Mouse (Mus musculus): ENCODE data around the gene Scn8a. TPM values are rescaled to one million over a fixed set of nuclear protein-coding genes. Genes with fewer than 3 reads are reported as not detected.

The Scn8a gene
- polyA plus RNA-seq, 1 experiment from 2014 or later, result 18.1 TPM

GRCm38 (mm10) chr15:101044531-101044930 is 174.9 kb downstream of the Scn8a start:
- WGBS, result 41% methylated on average over 6 of the region's 6 CpGs
- H3K4me3 ChIP-seq (ENCODE audit: low read depth, low read length), result no peak overlapping the region
- H3K27ac ChIP-seq (ENCODE audit: low read length), result no peak overlapping the region
- H3K27me3 ChIP-seq (ENCODE audit: control insufficient read depth, insufficient read depth, low read depth, low read length), result peaks cover 47% of the 10 kb centered on the region
- H3K4me2 ChIP-seq (ENCODE audit: low read length), result no peak overlapping the region
- no peak overlapping the region for H3K9ac ChIP-seq (ENCODE audit: low read depth, low read length)
- H3K4me1 ChIP-seq (ENCODE audit: control insufficient read depth, insufficient read depth, low read length), result peaks cover 11% of the 10 kb centered on the region
- peaks cover 10% of the 10 kb centered on the region for H3K36me3 ChIP-seq (ENCODE audit: control insufficient read depth, insufficient read depth, low read length)
- no peaks in the 10 kb centered on the region for H3K9me3 ChIP-seq (replicated peaks; ENCODE audit: control insufficient read depth, low read length, poor library complexity, severe bottlenecking)
- ATAC-seq, result no peak

- H3K4me3 ChIP-seq (ENCODE audit: low read depth, low read length), result peak overlapping the region; percentile 56
- no peak overlapping the region for H3K27ac ChIP-seq (ENCODE audit: low read length)
- peaks cover 49% of the 10 kb centered on the region for H3K27me3 ChIP-seq (ENCODE audit: control insufficient read depth, insufficient read depth, low read depth, low read length)
- peak overlapping the region; percentile 100 for H3K4me2 ChIP-seq (ENCODE audit: low read length)
- WGBS, result 2% methylated on average over 43 of the region's 43 CpGs
- H3K9me3 ChIP-seq (replicated peaks; ENCODE audit: control insufficient read depth, low read length, poor library complexity, severe bottlenecking), result no peaks in the 10 kb centered on the region
- peaks cover 11% of the 10 kb centered on the region for H3K4me1 ChIP-seq (ENCODE audit: control insufficient read depth, insufficient read depth, low read length)
- no peaks in the 10 kb centered on the region for H3K36me3 ChIP-seq (ENCODE audit: control insufficient read depth, insufficient read depth, low read length)
- H3K9ac ChIP-seq (ENCODE audit: low read depth, low read length), result peak overlapping the region; percentile 72
- ATAC-seq, result no peak
These were observed 176.4 kb downstream of the Scn8a start for GRCm38 (mm10) chr15:101046039-101046526.

GRCm38 (mm10) chr15:101046527-101047193 is 177.0 kb downstream of the Scn8a start:
- no peaks in the 10 kb centered on the region for H3K36me3 ChIP-seq (ENCODE audit: control insufficient read depth, insufficient read depth, low read length)
- H3K9ac ChIP-seq (ENCODE audit: low read depth, low read length), result peak overlapping the region; percentile 72
- peaks cover 11% of the 10 kb centered on the region for H3K4me1 ChIP-seq (ENCODE audit: control insufficient read depth, insufficient read depth, low read length)
- no peak overlapping the region for H3K27ac ChIP-seq (ENCODE audit: low read length)
- no peaks in the 10 kb centered on the region for H3K9me3 ChIP-seq (replicated peaks; ENCODE audit: control insufficient read depth, low read length, poor library complexity, severe bottlenecking)
- peak; percentile 58; the same call in 1 of the 2 replicates for ATAC-seq
- WGBS, result under 1% methylated on average over 53 of the region's 77 CpGs
- H3K4me3 ChIP-seq (ENCODE audit: low read depth, low read length), result peak overlapping the region; percentile 56
- H3K27me3 ChIP-seq (ENCODE audit: control insufficient read depth, insufficient read depth, low read depth, low read length), result peaks cover 53% of the 10 kb centered on the region
- H3K4me2 ChIP-seq (ENCODE audit: low read length), result peak overlapping the region; percentile 100

DNA sequence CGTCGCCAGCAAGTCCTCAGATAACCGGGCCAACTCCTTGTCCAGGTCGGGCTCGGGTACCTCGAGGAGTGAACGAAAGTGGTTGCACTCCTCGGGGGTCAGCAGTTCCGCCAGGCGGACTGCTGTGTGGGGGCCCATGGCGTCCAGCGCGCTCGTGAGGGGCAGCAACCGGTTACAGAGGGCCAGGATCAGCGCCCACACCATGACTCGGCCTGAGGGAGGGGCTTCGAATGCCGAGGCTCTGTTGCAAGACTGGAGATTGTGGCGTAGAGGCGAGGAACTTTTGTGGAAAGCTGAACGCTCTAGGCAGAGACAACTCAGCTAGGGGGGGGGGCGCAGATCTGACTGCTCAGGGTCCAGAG is 177.5 kb downstream of the Scn8a start, which contains the start of gene Gm47841:
Gene Gm47841 (minus strand): TSS at position 204 of the 362 bp plus-strand sequence.
- no peaks in the 10 kb centered on the region for H3K9me3 ChIP-seq (replicated peaks; ENCODE audit: control insufficient read depth, low read length, poor library complexity, severe bottlenecking)
- H3K27me3 ChIP-seq (ENCODE audit: control insufficient read depth, insufficient read depth, low read depth, low read length), result peaks cover 58% of the 10 kb centered on the region
- H3K27ac ChIP-seq (ENCODE audit: low read length), result no peak within 1 kb of the TSS
- H3K9ac ChIP-seq (ENCODE audit: low read depth, low read length), result peak within 1 kb of the TSS; percentile 72
- 2% methylated on average over 23 of the region's 23 CpGs for WGBS
- peak within 1 kb of the TSS; percentile 100 for H3K4me2 ChIP-seq (ENCODE audit: low read length)
- ATAC-seq, result no peak
- H3K4me3 ChIP-seq (ENCODE audit: low read depth, low read length), result peak within 1 kb of the TSS; percentile 56
- no peaks in the 10 kb centered on the region for H3K36me3 ChIP-seq (ENCODE audit: control insufficient read depth, insufficient read depth, low read length)
- H3K4me1 ChIP-seq (ENCODE audit: control insufficient read depth, insufficient read depth, low read length), result peaks cover 11% of the 10 kb centered on the region

- no peak overlapping the region for H3K4me3 ChIP-seq (ENCODE audit: low read depth, low read length)
- peaks cover 66% of the 10 kb centered on the region for H3K27me3 ChIP-seq (ENCODE audit: control insufficient read depth, insufficient read depth, low read depth, low read length)
- no peaks in the 10 kb centered on the region for H3K9me3 ChIP-seq (replicated peaks; ENCODE audit: control insufficient read depth, low read length, poor library complexity, severe bottlenecking)
- ATAC-seq, result no peak
- WGBS, result 49% methylated on average over 5 of the region's 5 CpGs
- H3K27ac ChIP-seq (ENCODE audit: low read length), result no peak overlapping the region
- H3K4me1 ChIP-seq (ENCODE audit: control insufficient read depth, insufficient read depth, low read length), result peaks cover 13% of the 10 kb centered on the region
- no peak overlapping the region for H3K9ac ChIP-seq (ENCODE audit: low read depth, low read length)
- H3K36me3 ChIP-seq (ENCODE audit: control insufficient read depth, insufficient read depth, low read length), result no peaks in the 10 kb centered on the region
- no peak overlapping the region for H3K4me2 ChIP-seq (ENCODE audit: low read length)
These were observed 178.8 kb downstream of the Scn8a start for GRCm38 (mm10) chr15:101048338-101048896.

- Histone ChIP-seq H3K36me3 (ENCODE audit: control insufficient read depth, insufficient read depth, low read length) (no peaks in the 10 kb centered on the region), H3K27ac (ENCODE audit: low read length) (no peak overlapping the region), H3K4me1 (ENCODE audit: control insufficient read depth, insufficient read depth, low read length) (peaks cover 14% of the 10 kb centered on the region), H3K4me3 (ENCODE audit: low read depth, low read length) (no peak overlapping the region), H3K27me3 (ENCODE audit: control insufficient read depth, insufficient read depth, low read depth, low read length) (peaks cover 67% of the 10 kb centered on the region), H3K9me3 (replicated peaks; ENCODE audit: control insufficient read depth, low read length, poor library complexity, severe bottlenecking) (no peaks in the 10 kb centered on the region), H3K9ac (ENCODE audit: low read depth, low read length) (no peak overlapping the region), H3K4me2 (ENCODE audit: low read length) (no peak overlapping the region)
- no peak for ATAC-seq
- 40% methylated on average over 10 of the region's 10 CpGs for WGBS
These were observed 182.2 kb downstream of the Scn8a start for GRCm38 (mm10) chr15:101051869-101052268.

DNA sequence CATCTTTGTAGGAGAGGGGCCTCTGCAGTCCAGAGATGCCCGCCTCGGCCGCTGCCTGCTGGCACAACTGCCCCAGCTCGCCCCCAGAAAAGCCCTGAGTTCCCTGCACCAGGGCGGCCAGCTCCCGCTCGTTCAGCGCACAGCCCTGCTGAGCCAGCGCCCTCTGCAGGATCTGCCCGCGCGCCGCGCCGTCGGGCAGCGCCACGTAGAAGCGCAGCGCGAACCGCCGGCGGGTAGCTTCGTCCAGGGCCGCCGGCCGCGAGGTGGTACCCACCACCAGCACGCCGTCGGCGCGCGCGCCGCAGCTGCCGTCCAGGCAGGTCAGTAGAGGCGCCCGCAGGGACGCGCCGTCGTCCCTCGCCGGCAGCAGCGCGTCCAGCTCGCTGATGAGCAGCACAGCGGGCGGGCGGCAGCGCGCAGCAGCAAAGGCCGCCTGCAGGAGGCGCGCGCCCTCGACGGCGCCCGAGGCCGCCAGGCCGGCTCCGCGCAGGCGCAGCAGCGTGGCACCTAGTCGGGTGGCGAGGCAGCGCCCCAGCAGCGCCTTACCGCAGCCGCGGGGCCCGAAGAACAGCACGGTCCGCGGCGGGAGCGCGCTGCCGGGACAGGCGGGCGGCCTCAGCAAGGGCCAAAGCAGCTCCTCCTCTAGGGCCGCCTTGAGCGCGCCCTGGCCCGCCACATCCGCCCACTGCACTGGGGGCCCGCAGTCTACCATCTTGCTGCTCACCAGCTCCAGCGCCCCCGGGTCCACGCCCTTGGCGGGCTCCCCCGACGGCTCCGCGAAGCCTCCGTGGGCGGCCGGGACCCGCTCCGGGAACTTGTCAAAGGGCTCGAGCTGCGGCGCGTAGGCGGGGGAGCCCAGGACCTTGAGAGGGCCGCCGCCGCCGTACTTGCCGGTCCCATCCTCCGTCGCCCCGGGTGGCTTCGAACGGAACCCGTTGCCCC is 183.2 kb downstream of the Scn8a start:
- WGBS, result 15% methylated on average over 98 of the region's 120 CpGs
- no peak overlapping the region for H3K27ac ChIP-seq (ENCODE audit: low read length)
- peaks cover 59% of the 10 kb centered on the region for H3K27me3 ChIP-seq (ENCODE audit: control insufficient read depth, insufficient read depth, low read depth, low read length)
- no peaks in the 10 kb centered on the region for H3K9me3 ChIP-seq (replicated peaks; ENCODE audit: control insufficient read depth, low read length, poor library complexity, severe bottlenecking)
- peak overlapping the region; percentile 50; the same call in 1 of the 2 replicates for H3K9ac ChIP-seq (ENCODE audit: low read depth, low read length)
- H3K36me3 ChIP-seq (ENCODE audit: control insufficient read depth, insufficient read depth, low read length), result no peaks in the 10 kb centered on the region
- no peak for ATAC-seq
- H3K4me1 ChIP-seq (ENCODE audit: control insufficient read depth, insufficient read depth, low read length), result peaks cover 10% of the 10 kb centered on the region
- H3K4me2 ChIP-seq (ENCODE audit: low read length), result peak overlapping the region; percentile 62
- peak overlapping the region; percentile 45 for H3K4me3 ChIP-seq (ENCODE audit: low read depth, low read length)

DNA sequence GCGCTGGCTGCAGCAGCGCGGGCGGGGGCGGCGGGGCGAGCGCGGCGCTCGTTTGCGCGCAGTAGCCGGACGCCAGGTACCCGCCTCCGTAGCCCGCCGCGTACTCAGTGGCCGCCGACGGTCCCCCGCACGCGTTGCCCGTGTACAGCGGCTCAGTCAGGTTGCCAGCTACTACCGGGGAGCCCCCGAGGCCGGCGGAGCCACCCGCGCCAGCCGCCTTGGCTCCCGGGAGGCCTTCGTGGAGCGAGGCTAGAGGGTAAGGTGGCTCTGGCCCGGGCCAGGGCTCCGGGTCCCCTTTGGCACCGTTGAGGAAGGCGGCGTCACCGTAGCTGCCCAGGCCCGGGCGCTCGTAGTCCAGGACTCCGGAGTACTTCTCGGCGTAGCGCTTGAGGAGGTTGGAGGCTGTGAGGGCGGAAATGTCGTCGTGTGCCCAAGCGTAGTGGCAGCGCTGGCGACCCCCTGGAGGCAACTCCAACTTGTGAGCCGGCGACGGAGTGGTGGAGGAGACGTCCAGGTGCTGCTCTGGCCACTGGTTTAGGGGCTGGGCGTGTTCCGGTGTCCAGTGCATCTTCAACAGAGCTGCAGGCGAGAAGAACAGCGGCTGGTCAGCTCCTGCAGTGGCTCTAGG is 184.3 kb downstream of the Scn8a start:
- Histone ChIP-seq H3K4me3 (ENCODE audit: low read depth, low read length) (peak overlapping the region; percentile 45), H3K4me2 (ENCODE audit: low read length) (peak overlapping the region; percentile 62), H3K36me3 (ENCODE audit: control insufficient read depth, insufficient read depth, low read length) (no peaks in the 10 kb centered on the region), H3K9me3 (replicated peaks; ENCODE audit: control insufficient read depth, low read length, poor library complexity, severe bottlenecking) (no peaks in the 10 kb centered on the region), H3K27ac (ENCODE audit: low read length) (no peak overlapping the region), H3K27me3 (ENCODE audit: control insufficient read depth, insufficient read depth, low read depth, low read length) (peaks cover 50% of the 10 kb centered on the region), H3K9ac (ENCODE audit: low read depth, low read length) (peak overlapping the region; percentile 44; the same call in 1 of the 2 replicates), H3K4me1 (ENCODE audit: control insufficient read depth, insufficient read depth, low read length) (peaks cover 10% of the 10 kb centered on the region)
- no peak for ATAC-seq
- WGBS, result 8% methylated on average over 58 of the region's 65 CpGs

Data from midbrain, embryonic 16.5 days (tissue).